In genomic region chr9:66304320-66305090, GRCm38 (mm10) we compare ENCODE assay signal across 8 mouse cellular contexts. TPM values are rescaled to one million over a fixed set of nuclear protein-coding genes. Genes with fewer than 3 reads are reported as not detected.
A peak's percentile ranks its signal among the peaks of the same experiment; 100 is the strongest.
DNase-seq lines count a peak whose midpoint lies in the region; ATAC-seq and TF ChIP-seq lines count a peak whose summit lies in the region.

No protein-coding gene starts in this region.

- no peaks in the 10 kb centered on the region for H3K9me3 ChIP-seq in heart, embryonic 12.5 days (replicated peaks)
- H3K9me3 ChIP-seq in limb, embryonic 12.5 days = no peaks in the 10 kb centered on the region
- H3K9me3 ChIP-seq in limb, embryonic 10.5 days (replicated peaks) = no peaks in the 10 kb centered on the region

- H3K4me2 ChIP-seq in heart, embryonic 12.5 days = no peak overlapping the region
- peak overlapping the region; percentile 46 for H3K4me2 ChIP-seq in limb, embryonic 12.5 days

- DNase-seq in heart, adult 2 months = no peak
- no peak for DNase-seq in limb, embryonic 10.5 days (ENCODE audit: low spot score)
- no peak for DNase-seq in adrenal gland, adult 18-20 months (ENCODE audit: low spot score in 2 of 2)
- DNase-seq in spleen, adult 18-20 months = no peak

- intact Hi-C loops in heart, adult 2 months (cut with DNase I) = no loop called here

- H3K4me3 ChIP-seq in heart, adult 2 months = peak overlapping the region; percentile 61; the same call in 1 of the 2 replicates
- no peak overlapping the region for H3K4me3 ChIP-seq in heart, embryonic 12.5 days
- no peak overlapping the region for H3K4me3 ChIP-seq in limb, embryonic 12.5 days (replicated peaks)
- no peak overlapping the region for H3K4me3 ChIP-seq in limb, embryonic 10.5 days
- H3K4me3 ChIP-seq in macrophage (ENCODE audit: inconsistent target) = peak overlapping the region; percentile 53

- H3K27ac ChIP-seq in heart, adult 2 months = peak overlapping the region; percentile 86
- H3K27ac ChIP-seq in heart, embryonic 12.5 days (ENCODE audit: poor library complexity, severe bottlenecking) = no peak overlapping the region
- 0 out of 2 replicates have a peak overlapping the region, but pooled peaks have one; percentile 5 for H3K27ac ChIP-seq in limb, embryonic 12.5 days
- H3K27ac ChIP-seq in limb, embryonic 10.5 days = no peak overlapping the region
- H3K27ac ChIP-seq in macrophage = no peak overlapping the region

- 90% methylated on average over 3 of the region's 3 CpGs for WGBS in heart, adult 2 months
- WGBS in heart, embryonic 12.5 days = 79% methylated on average over 3 of the region's 3 CpGs
- WGBS in limb, embryonic 12.5 days = 80% methylated on average over 3 of the region's 3 CpGs
- 85% methylated on average over 3 of the region's 3 CpGs for WGBS in limb, embryonic 10.5 days
- 86% methylated on average over 3 of the region's 3 CpGs for WGBS in macrophage (ENCODE audit: missing documents)

- H3K4me1 ChIP-seq in heart, adult 2 months (ENCODE audit: control insufficient read depth, insufficient read depth, low read length) = no peaks in the 10 kb centered on the region; the same call in 1 of the 2 replicates
- H3K4me1 ChIP-seq in heart, embryonic 12.5 days (replicated peaks) = peaks cover 5% of the 10 kb centered on the region; the same call in 1 of the 2 replicates
- H3K4me1 ChIP-seq in limb, embryonic 12.5 days (replicated peaks) = peaks cover 24% of the 10 kb centered on the region
- peaks cover 8% of the 10 kb centered on the region for H3K4me1 ChIP-seq in limb, embryonic 10.5 days

- H3K9ac ChIP-seq in heart, adult 2 months (ENCODE audit: low read depth, low read length) = no peak overlapping the region
- no peak overlapping the region for H3K9ac ChIP-seq in heart, embryonic 12.5 days
- H3K9ac ChIP-seq in limb, embryonic 12.5 days (replicated peaks) = no peak overlapping the region

- TF ChIP-seq CTCF in heart, adult 2 months (IDR thresholded peaks at IDR 0.05) = no peak

- no peak for ATAC-seq in heart, embryonic 12.5 days (ENCODE audit: insufficient number of reproducible peaks, low FRiP score)
- no peak for ATAC-seq in limb, embryonic 12.5 days (ENCODE audit: insufficient number of reproducible peaks, insufficient read depth, low FRiP score, low TSS enrichment, low read depth)
- ATAC-seq in erythroblast, adult 5-6 weeks (replicated peaks; ENCODE audit: low FRiP score, poor library complexity, severe bottlenecking) = peak; percentile 58

- no peaks in the 10 kb centered on the region for H3K79me2 ChIP-seq in heart, adult 2 months (replicated peaks; ENCODE audit: control insufficient read depth, insufficient read depth, low read length)
- H3K79me2 ChIP-seq in macrophage (ENCODE audit: inconsistent target) = no peaks in the 10 kb centered on the region

- H3K27me3 ChIP-seq in heart, adult 2 months (ENCODE audit: control insufficient read depth, insufficient read depth, low read length) = no peaks in the 10 kb centered on the region
- H3K27me3 ChIP-seq in heart, embryonic 12.5 days (replicated peaks) = no peaks in the 10 kb centered on the region
- no peaks in the 10 kb centered on the region for H3K27me3 ChIP-seq in limb, embryonic 12.5 days
- H3K27me3 ChIP-seq in limb, embryonic 10.5 days (ENCODE audit: low read depth, poor library complexity, severe bottlenecking) = no peaks in the 10 kb centered on the region

- TF ChIP-seq POLR2A in heart, adult 2 months (IDR thresholded peaks at IDR 0.05; ENCODE audit: insufficient read depth, low read depth, low read length) = no peak

- peaks cover 2% of the 10 kb centered on the region for H3K36me3 ChIP-seq in heart, adult 2 months (ENCODE audit: control insufficient read depth, insufficient read depth, low read length)
- H3K36me3 ChIP-seq in heart, embryonic 12.5 days = no peaks in the 10 kb centered on the region
- H3K36me3 ChIP-seq in limb, embryonic 12.5 days = no peaks in the 10 kb centered on the region
- no peaks in the 10 kb centered on the region for H3K36me3 ChIP-seq in limb, embryonic 10.5 days
- no peaks in the 10 kb centered on the region for H3K36me3 ChIP-seq in macrophage (ENCODE audit: inconsistent target)

- TF ChIP-seq EP300 in heart, adult 2 months (IDR thresholded peaks at IDR 0.05; ENCODE audit: insufficient read depth, low read depth, low read length) = no peak

RNA-seq across cellular contexts. Expression of gene Herc1, which starts 45.7 kb away (rescaled TPM):
- 10 to 100 TPM; 31.4 to 35.4 TPM for total RNA-seq in heart, adult 2 months (2021)
- polyA plus RNA-seq in heart, adult 2 months (2012; rRNA removed) = 11.0 and 18.7 TPM in 2 replicates
- polyA plus RNA-seq in heart, embryonic 12.5 days (2016; fragmentation: Nextera tagmentation; extraction: Ambion mirVana) = 26.5 TPM in 2 replicates
- polyA plus RNA-seq in limb, embryonic 12.5 days (2016; fragmentation: Nextera tagmentation; extraction: Ambion mirVana) = 27.4 and 30.3 TPM in 2 replicates
- polyA plus RNA-seq in limb, embryonic 10.5 days (2016; fragmentation: Nextera tagmentation; extraction: Ambion mirVana) = 21.4 and 22.4 TPM in 2 replicates
- 543 and 570 TPM in 2 replicates for total RNA-seq in erythroblast, adult 5-6 weeks (2015; ENCODE audit: low replicate concordance)
- 1,171 and 1,293 TPM in 2 replicates for total RNA-seq in erythroblast, adult 5-6 weeks (2017; ENCODE audit: low replicate concordance)
- total RNA-seq in macrophage (2018; cell fraction: chromatin; rRNA removed) = 100 to 1,000 TPM; 145 to 593 (median 456) TPM
- total RNA-seq in macrophage (2018; cell fraction: cytosol; rRNA removed) = 10 to 100 TPM; 21.6 to 67.1 (median 45.1) TPM
- total RNA-seq in macrophage (2018; cell fraction: nucleus; rRNA removed) = 100 to 1,000 TPM; 106 to 353 (median 215) TPM
- 20.5 to 30.4 TPM (median 28.0 TPM) in 3 replicates for polyA plus RNA-seq in macrophage (2018)
- total RNA-seq in adrenal gland, adult 18-20 months (2021) = 10 to 100 TPM; 35.1 to 35.4 TPM

Comparison
In these comparisons a context has a peak if more than half of its experiments do, and no peak if none do; other contexts are left out.
1. H3K27ac ChIP-seq: peak in heart, adult 2 months (single experiment) and limb, embryonic 12.5 days (single experiment); none in heart, embryonic 12.5 days (single experiment), limb, embryonic 10.5 days (single experiment) and macrophage (single experiment).
2. H3K4me3 ChIP-seq: peak in heart, adult 2 months (single experiment) and macrophage (single experiment); none in heart, embryonic 12.5 days (single experiment), limb, embryonic 12.5 days (single experiment) and limb, embryonic 10.5 days (single experiment).